Mouse (Mus musculus): Measurements from ENCODE around the gene Cbfb. TPM values are rescaled to one million over a fixed set of nuclear protein-coding genes. Genes with fewer than 3 reads are reported as not detected.

Gene Cbfb
- polyA plus RNA-seq, 1 experiment, result 36.4 TPM

- TF ChIP-seq POLR2A (IDR thresholded peaks at IDR 0.05; ENCODE audit: borderline replicate concordance, control insufficient read depth, low read depth, low read length) (no peak), CTCF (IDR thresholded peaks at IDR 0.05; ENCODE audit: control insufficient read depth, insufficient read depth, low read length) (no peak)
- WGBS, result 78% methylated on average over 6 of the region's 6 CpGs
- no peak overlapping the region for H3K4me3 ChIP-seq (replicated peaks; ENCODE audit: control insufficient read depth, low read depth, low read length)
These were observed 15.3 kb upstream of the Cbfb start for GRCm38 (mm10) chr8:105155091-105155745.

GRCm38 (mm10) chr8:105157555-105157954 is 12.9 kb upstream of the Cbfb start:
- Histone ChIP-seq H3K4me3 (replicated peaks; ENCODE audit: control insufficient read depth, low read depth, low read length) (no peak overlapping the region), H3K4me1 (ENCODE audit: control insufficient read depth, insufficient read depth, low read length) (no peaks in the 10 kb centered on the region), H3K27ac (ENCODE audit: control insufficient read depth, insufficient read depth, low read depth, low read length, poor library complexity) (no peak overlapping the region)
- WGBS, result 37% methylated on average over 10 of the region's 10 CpGs
- TF ChIP-seq POLR2A (IDR thresholded peaks at IDR 0.05; ENCODE audit: borderline replicate concordance, control insufficient read depth, low read depth, low read length) (no peak), CTCF (IDR thresholded peaks at IDR 0.05; ENCODE audit: control insufficient read depth, insufficient read depth, low read length) (peak; percentile 82)

More at GRCm38 (mm10) chr8:105155091-105155745, 15.3 kb upstream of the Cbfb start:
- Histone ChIP-seq H3K27ac (ENCODE audit: control insufficient read depth, insufficient read depth, low read depth, low read length, poor library complexity) (no peak overlapping the region), H3K4me1 (ENCODE audit: control insufficient read depth, insufficient read depth, low read length) (no peaks in the 10 kb centered on the region)

- TF ChIP-seq CTCF (IDR thresholded peaks at IDR 0.05; ENCODE audit: control insufficient read depth, insufficient read depth, low read length) (no peak), POLR2A (IDR thresholded peaks at IDR 0.05; ENCODE audit: borderline replicate concordance, control insufficient read depth, low read depth, low read length) (no peak)
- Histone ChIP-seq H3K27ac (ENCODE audit: control insufficient read depth, insufficient read depth, low read depth, low read length, poor library complexity) (no peak overlapping the region), H3K4me3 (replicated peaks; ENCODE audit: control insufficient read depth, low read depth, low read length) (no peak overlapping the region), H3K4me1 (ENCODE audit: control insufficient read depth, insufficient read depth, low read length) (no peaks in the 10 kb centered on the region)
- WGBS, result 53% methylated on average over 3 of the region's 3 CpGs
These were observed 12.4 kb upstream of the Cbfb start for GRCm38 (mm10) chr8:105158084-105158483.

GRCm38 (mm10) chr8:105161121-105161652 is 9.3 kb upstream of the Cbfb start:
- WGBS, result 36% methylated on average over 3 of the region's 3 CpGs
- TF ChIP-seq CTCF (IDR thresholded peaks at IDR 0.05; ENCODE audit: control insufficient read depth, insufficient read depth, low read length) (no peak), POLR2A (IDR thresholded peaks at IDR 0.05; ENCODE audit: borderline replicate concordance, control insufficient read depth, low read depth, low read length) (no peak)
- H3K4me1 ChIP-seq (ENCODE audit: control insufficient read depth, insufficient read depth, low read length), result no peaks in the 10 kb centered on the region; the same call in 1 of the 2 replicates
- no peak overlapping the region for H3K27ac ChIP-seq (ENCODE audit: control insufficient read depth, insufficient read depth, low read depth, low read length, poor library complexity)
- H3K4me3 ChIP-seq (replicated peaks; ENCODE audit: control insufficient read depth, low read depth, low read length), result no peak overlapping the region

GRCm38 (mm10) chr8:105164272-105164902 is 6.1 kb upstream of the Cbfb start:
- TF ChIP-seq CTCF (IDR thresholded peaks at IDR 0.05; ENCODE audit: control insufficient read depth, insufficient read depth, low read length) (no peak), POLR2A (IDR thresholded peaks at IDR 0.05; ENCODE audit: borderline replicate concordance, control insufficient read depth, low read depth, low read length) (no peak)
- Histone ChIP-seq H3K27ac (ENCODE audit: control insufficient read depth, insufficient read depth, low read depth, low read length, poor library complexity) (no peak overlapping the region), H3K4me3 (replicated peaks; ENCODE audit: control insufficient read depth, low read depth, low read length) (no peak overlapping the region), H3K4me1 (ENCODE audit: control insufficient read depth, insufficient read depth, low read length) (no peaks in the 10 kb centered on the region; the same call in 1 of the 2 replicates)
- WGBS, result 69% methylated on average over 6 of the region's 6 CpGs

GRCm38 (mm10) chr8:105165191-105165590 is 5.3 kb upstream of the Cbfb start:
- Histone ChIP-seq H3K4me1 (ENCODE audit: control insufficient read depth, insufficient read depth, low read length) (no peaks in the 10 kb centered on the region; the same call in 1 of the 2 replicates), H3K4me3 (replicated peaks; ENCODE audit: control insufficient read depth, low read depth, low read length) (no peak overlapping the region), H3K27ac (ENCODE audit: control insufficient read depth, insufficient read depth, low read depth, low read length, poor library complexity) (no peak overlapping the region)
- no peak for TF ChIP-seq POLR2A (IDR thresholded peaks at IDR 0.05; ENCODE audit: borderline replicate concordance, control insufficient read depth, low read depth, low read length)
- no peak for TF ChIP-seq CTCF (IDR thresholded peaks at IDR 0.05; ENCODE audit: control insufficient read depth, insufficient read depth, low read length)
- 75% methylated on average over 2 of the region's 2 CpGs for WGBS

GRCm38 (mm10) chr8:105167116-105167515 is 3.4 kb upstream of the Cbfb start:
- Histone ChIP-seq H3K4me3 (replicated peaks; ENCODE audit: control insufficient read depth, low read depth, low read length) (no peak overlapping the region), H3K27ac (ENCODE audit: control insufficient read depth, insufficient read depth, low read depth, low read length, poor library complexity) (no peak overlapping the region), H3K4me1 (ENCODE audit: control insufficient read depth, insufficient read depth, low read length) (no peaks in the 10 kb centered on the region; the same call in 1 of the 2 replicates)
- WGBS, result 74% methylated on average over 2 of the region's 2 CpGs
- no peak for TF ChIP-seq CTCF (IDR thresholded peaks at IDR 0.05; ENCODE audit: control insufficient read depth, insufficient read depth, low read length)
- TF ChIP-seq POLR2A (IDR thresholded peaks at IDR 0.05; ENCODE audit: borderline replicate concordance, control insufficient read depth, low read depth, low read length), result no peak

- no peak for TF ChIP-seq CTCF (IDR thresholded peaks at IDR 0.05; ENCODE audit: control insufficient read depth, insufficient read depth, low read length)
- TF ChIP-seq POLR2A (IDR thresholded peaks at IDR 0.05; ENCODE audit: borderline replicate concordance, control insufficient read depth, low read depth, low read length), result no peak
- H3K27ac ChIP-seq (ENCODE audit: control insufficient read depth, insufficient read depth, low read depth, low read length, poor library complexity), result no peak overlapping the region
- WGBS, result 42% methylated on average over 3 of the region's 3 CpGs
- no peak overlapping the region for H3K4me3 ChIP-seq (replicated peaks; ENCODE audit: control insufficient read depth, low read depth, low read length)
- no peaks in the 10 kb centered on the region; the same call in 1 of the 2 replicates for H3K4me1 ChIP-seq (ENCODE audit: control insufficient read depth, insufficient read depth, low read length)
These were observed 892 bp upstream of the Cbfb start for GRCm38 (mm10) chr8:105169582-105169981.

Measured in bone marrow, adult 2 months (tissue).